Mouse (Mus musculus) liver, embryonic 16.5 days (tissue): Measurements from ENCODE around the gene Csgalnact2. TPM values are rescaled to one million over a fixed set of nuclear protein-coding genes. Genes with fewer than 3 reads are reported as not detected.

ENCODE experiments used
- ATAC-seq: fragments of 200-750 bp; cut with Nextera tagmentation; 2 replicates; pipeline ENCODE4 v1.8.0; 2017; ENCODE audit warnings: low read depth, mild to moderate bottlenecking, moderate number of reproducible peaks, moderate library complexity
- H3K27ac ChIP-seq: fragments of 300-500 bp; sonication (generic); 2 replicates; pipeline ENCODE4 v1.5.1; 2014; ENCODE audit warnings: mild to moderate bottlenecking, low read length
- H3K27me3 ChIP-seq: fragments of 300-500 bp; sonication (generic); 2 replicates; pipeline ENCODE4 v1.6.1; 2014; ENCODE audit warnings: low read depth, low read length, mixed read lengths; ENCODE audit not compliant: control insufficient read depth, insufficient read depth
- H3K36me3 ChIP-seq: fragments of 300-500 bp; sonication (generic); 2 replicates; pipeline ENCODE4 v1.6.1; 2014; ENCODE audit warnings: mild to moderate bottlenecking; ENCODE audit not compliant: control insufficient read depth, insufficient read depth
- H3K4me1 ChIP-seq: fragments of 300-500 bp; sonication (generic); 2 replicates; pipeline ENCODE4 v1.6.1; 2014; ENCODE audit warnings: low read depth, low read length, mixed read lengths; ENCODE audit not compliant: control insufficient read depth
- H3K4me2 ChIP-seq: fragments of 300-500 bp; sonication (generic); 2 replicates; pipeline ENCODE4 v1.6.1; 2014; ENCODE audit warnings: low read depth, low read length, mixed read lengths
- H3K4me3 ChIP-seq: fragments of 300-500 bp; sonication (generic); 2 replicates; pipeline ENCODE4 v1.5.1; 2014; ENCODE audit warnings: low read depth, mild to moderate bottlenecking, low read length
- H3K9ac ChIP-seq: fragments of 300-500 bp; sonication (generic); 2 replicates; pipeline ENCODE4 v1.6.1; 2014; ENCODE audit warnings: low read depth, low read length
- H3K9me3 ChIP-seq: fragments of 300-500 bp; sonication (generic); replicated peaks from 2 replicates; pipeline ENCODE4 v1.6.1; 2016; ENCODE audit warnings: low read length; ENCODE audit not compliant: control insufficient read depth
- WGBS: fragments of 180-500 bp; shearing (Covaris S2); extraction: QIAGEN DNeasy Blood & Tissue Kit; methylation state at CpG from one replicate; pipeline ENCODE4 v1.1.7; 2014; ENCODE audit not compliant: insufficient replicate concordance; 5-methylcytosine and 5-hydroxymethylcytosine counted together
- polyA plus RNA-seq: library from polyadenylated mRNA; unstranded; fragments of >200 nt; fragmentation: Nextera tagmentation; extraction: Ambion mirVana; gene quantifications from 2 replicates; pipeline ENCODE4 v1.2.1, GENCODE M21; 2015

Gene Csgalnact2
- polyA plus RNA-seq, 1 experiment from 2014 or later, result 5.5 TPM

DNA sequence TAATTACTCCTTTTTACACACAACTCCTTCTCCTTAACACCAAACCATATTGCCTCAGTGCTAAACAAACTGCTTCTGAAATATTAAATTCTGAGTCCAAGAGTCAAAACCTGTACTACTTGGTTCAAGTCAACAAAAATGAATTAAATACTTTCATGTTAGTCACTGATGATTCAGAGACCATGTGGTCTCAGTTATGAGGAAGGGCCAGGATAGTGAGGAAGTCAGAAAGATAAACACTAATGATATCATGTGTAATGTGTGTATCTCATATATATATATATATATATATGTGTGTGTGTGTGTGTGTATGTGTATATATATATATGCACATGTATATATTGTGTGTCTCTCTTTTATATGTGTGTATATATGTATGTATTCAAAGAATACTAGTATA lies 12.4 kb downstream of the Csgalnact2 start:
- no peaks in the 10 kb centered on the region for H3K9me3 ChIP-seq
- H3K27ac ChIP-seq, result no peak overlapping the region
- H3K27me3 ChIP-seq, result no peaks in the 10 kb centered on the region
- no peak overlapping the region for H3K4me2 ChIP-seq
- no peak overlapping the region for H3K9ac ChIP-seq
- H3K36me3 ChIP-seq, result peaks cover 12% of the 10 kb centered on the region
- H3K4me3 ChIP-seq, result no peak overlapping the region
- ATAC-seq, result no peak
- peaks cover 10% of the 10 kb centered on the region for H3K4me1 ChIP-seq

DNA sequence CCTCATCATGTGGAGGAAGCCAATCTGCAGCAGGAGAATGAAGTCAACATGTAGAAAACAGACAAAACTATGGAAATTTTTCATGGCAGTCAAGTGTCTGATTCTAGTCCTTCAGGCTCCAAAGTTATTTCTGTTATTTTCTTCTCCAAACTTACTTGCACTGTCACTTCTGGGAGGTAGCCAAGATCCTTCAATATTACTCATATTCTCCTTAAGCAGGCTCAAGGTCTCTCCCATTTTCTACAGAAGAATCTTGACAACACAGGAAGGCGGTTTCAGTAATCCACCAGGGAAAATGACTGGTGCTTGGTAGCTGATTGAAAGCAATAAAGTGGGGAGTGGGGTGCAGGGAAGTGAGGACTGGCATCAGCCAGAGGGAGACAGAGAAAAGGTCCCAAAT lies 16.2 kb downstream of the Csgalnact2 start:
- 74% methylated on average over 1 of the region's 1 CpGs for WGBS
- Histone ChIP-seq H3K4me1 (peaks cover 3% of the 10 kb centered on the region), H3K27me3 (no peaks in the 10 kb centered on the region), H3K4me3 (no peak overlapping the region), H3K9ac (no peak overlapping the region), H3K4me2 (no peak overlapping the region), H3K36me3 (peaks cover 12% of the 10 kb centered on the region), H3K27ac (no peak overlapping the region), H3K9me3 (no peaks in the 10 kb centered on the region)
- no peak for ATAC-seq

DNA sequence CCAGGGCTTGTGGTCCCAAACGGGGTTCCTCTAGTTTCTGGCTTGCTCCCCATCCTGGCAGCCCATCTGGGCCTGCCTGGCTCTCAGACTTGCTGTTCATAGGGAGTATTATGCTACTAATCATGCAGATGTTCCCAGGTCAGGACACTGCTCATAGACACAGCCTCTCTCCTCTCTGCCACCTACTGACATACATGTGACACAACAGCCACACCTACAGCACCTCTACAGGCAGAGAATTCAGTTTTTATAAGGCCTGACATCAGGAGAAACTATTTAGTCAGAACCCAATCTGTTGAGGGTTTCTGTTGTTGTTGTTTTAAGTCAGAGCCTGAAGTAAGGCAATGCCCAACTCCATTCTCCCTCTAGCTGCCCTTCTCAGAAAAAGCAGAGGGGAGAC lies 27.1 kb downstream of the Csgalnact2 start:
- H3K9ac ChIP-seq, result no peak overlapping the region
- H3K27me3 ChIP-seq, result no peaks in the 10 kb centered on the region
- H3K9me3 ChIP-seq, result no peaks in the 10 kb centered on the region
- H3K4me2 ChIP-seq, result no peak overlapping the region
- 29% methylated on average over 1 of the region's 1 CpGs for WGBS
- H3K4me3 ChIP-seq, result no peak overlapping the region
- H3K27ac ChIP-seq, result no peak overlapping the region
- no peaks in the 10 kb centered on the region for H3K4me1 ChIP-seq
- peaks cover 4% of the 10 kb centered on the region for H3K36me3 ChIP-seq
- ATAC-seq, result no peak

DNA sequence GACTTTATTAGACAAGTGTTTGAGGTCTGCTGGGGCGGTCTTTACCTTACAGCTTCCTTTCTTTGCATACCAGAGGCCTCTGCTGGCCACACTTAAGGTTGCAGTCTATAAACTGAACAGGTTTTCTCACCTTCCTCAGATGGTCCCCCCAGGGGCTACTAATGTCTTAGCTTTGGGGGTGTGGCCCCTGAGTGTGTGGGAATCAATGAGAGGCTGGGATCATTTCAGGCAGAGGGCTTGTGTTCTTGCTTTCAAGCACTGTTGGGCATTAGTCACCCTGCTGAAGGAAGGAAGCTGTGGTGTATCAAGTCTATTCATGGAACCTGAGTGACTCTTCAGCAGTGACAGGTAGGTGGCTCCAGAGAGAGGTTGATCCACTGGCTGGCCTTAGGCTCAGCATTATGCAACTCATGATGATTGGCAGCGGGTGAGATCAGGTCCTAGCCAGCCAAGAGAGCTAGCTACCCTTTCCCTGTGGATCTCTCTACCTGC lies 39.6 kb downstream of the Csgalnact2 start:
- Histone ChIP-seq H3K9ac (no peak overlapping the region), H3K36me3 (no peaks in the 10 kb centered on the region), H3K27me3 (no peaks in the 10 kb centered on the region), H3K27ac (no peak overlapping the region), H3K4me3 (no peak overlapping the region), H3K4me2 (no peak overlapping the region), H3K9me3 (no peaks in the 10 kb centered on the region), H3K4me1 (no peaks in the 10 kb centered on the region)
- ATAC-seq, result no peak
- 25% methylated on average over 2 of the region's 2 CpGs for WGBS

DNA sequence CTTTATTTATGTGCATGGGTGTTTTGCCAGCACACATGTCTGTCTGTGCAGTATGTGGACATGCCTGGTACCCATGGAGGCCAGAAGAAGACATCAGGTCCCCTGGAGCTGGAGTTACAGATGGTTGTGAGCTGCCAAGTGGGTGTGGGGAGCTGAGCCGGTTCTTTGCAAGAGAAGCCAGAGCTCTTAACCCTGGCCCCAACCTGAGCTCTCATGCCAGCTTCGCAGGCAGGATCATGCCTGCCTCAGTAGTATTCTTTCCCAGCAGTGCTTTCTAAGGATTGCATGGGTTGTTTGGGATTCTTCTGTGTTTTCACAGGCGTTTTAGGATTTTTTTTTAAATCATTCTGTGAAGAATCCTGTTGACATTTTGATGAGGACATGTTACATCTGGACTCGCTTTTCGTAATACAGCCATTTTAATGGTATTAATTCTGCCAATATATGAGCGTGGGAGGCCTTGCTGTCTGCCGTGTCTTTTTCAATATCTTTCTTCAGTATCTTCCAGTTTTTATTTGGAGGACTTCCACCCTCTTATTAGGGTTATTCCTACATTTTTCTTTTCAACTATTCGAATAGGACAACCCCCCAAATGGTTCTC lies 41.1 kb downstream of the Csgalnact2 start:
- no peak overlapping the region for H3K9ac ChIP-seq

DNA sequence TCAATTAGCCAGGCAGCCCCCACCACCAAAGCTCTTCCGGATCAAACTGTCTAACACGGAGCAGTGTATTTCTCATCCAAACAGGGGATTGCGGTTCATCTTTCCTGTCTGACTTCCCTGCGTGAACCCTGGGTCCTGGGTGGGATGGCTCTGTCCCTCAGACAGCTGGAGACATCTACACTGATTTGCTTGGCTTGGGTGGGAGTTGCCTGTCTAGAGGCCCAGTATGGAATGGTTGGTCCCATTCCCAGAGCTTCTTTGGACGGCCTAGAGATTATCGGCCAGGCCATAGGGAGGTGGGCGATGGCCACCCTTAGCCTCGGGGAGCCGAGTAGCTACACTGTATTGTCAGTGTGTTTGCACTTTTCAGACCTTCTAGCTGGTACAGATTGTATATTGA lies 48.1 kb downstream of the Csgalnact2 start:
- no peaks in the 10 kb centered on the region for H3K36me3 ChIP-seq
- no peaks in the 10 kb centered on the region for H3K9me3 ChIP-seq
- H3K4me3 ChIP-seq, result no peak overlapping the region
- ATAC-seq, result no peak
- H3K27me3 ChIP-seq, result no peaks in the 10 kb centered on the region
- no peak overlapping the region for H3K27ac ChIP-seq
- no peak overlapping the region for H3K9ac ChIP-seq
- whole genome bisulfite sequencing, result 79% methylated on average over 9 of the region's 9 CpGs
- no peaks in the 10 kb centered on the region for H3K4me1 ChIP-seq
- H3K4me2 ChIP-seq, result no peak overlapping the region

More for the DNA sequence above, 41.1 kb downstream of the Csgalnact2 start:
- 65% methylated on average over 8 of the region's 8 CpGs for WGBS
- H3K4me3 ChIP-seq, result no peak overlapping the region
- H3K4me2 ChIP-seq, result no peak overlapping the region
- no peaks in the 10 kb centered on the region for H3K27me3 ChIP-seq
- ATAC-seq, result no peak
- H3K36me3 ChIP-seq, result no peaks in the 10 kb centered on the region
- no peaks in the 10 kb centered on the region for H3K9me3 ChIP-seq
- no peak overlapping the region for H3K27ac ChIP-seq
- no peaks in the 10 kb centered on the region for H3K4me1 ChIP-seq

DNA sequence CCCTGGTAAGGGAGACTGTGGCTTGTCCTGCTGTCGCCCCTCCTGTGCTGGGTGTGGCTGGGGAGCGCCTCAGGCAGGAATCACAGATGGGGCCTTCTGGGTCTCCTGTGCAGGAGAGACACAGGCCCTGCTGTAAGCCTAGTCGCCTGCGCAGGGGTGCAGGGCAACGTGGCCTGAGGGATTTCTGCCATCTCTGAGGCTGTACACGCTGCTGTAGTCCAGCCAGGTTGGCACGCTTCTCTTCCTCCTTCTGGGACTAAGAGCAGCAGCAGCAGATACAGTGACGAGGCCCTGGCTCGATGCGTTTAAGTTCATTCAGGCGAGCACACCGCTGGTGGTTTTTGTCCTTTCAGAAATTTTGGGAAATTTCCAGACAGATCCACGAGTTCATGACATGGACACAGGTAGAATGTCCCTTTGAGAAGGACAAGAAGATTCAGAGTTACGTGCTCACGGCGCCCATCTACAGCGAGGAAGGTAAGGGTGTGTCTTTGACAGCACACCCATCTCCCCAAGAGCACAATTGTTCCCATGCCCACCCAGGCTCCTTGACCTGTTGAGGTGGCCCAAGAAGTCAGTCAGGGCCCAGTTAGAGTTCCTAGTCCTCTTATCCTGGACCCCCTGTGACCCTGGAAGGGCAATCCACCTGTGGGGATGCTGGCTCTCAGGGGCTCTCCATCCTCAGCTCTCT lies 50.0 kb downstream of the Csgalnact2 start:
- no peak overlapping the region for H3K9ac ChIP-seq
- no peaks in the 10 kb centered on the region for H3K27me3 ChIP-seq
- WGBS, result 70% methylated on average over 17 of the region's 17 CpGs
- no peak for ATAC-seq
- no peak overlapping the region for H3K4me2 ChIP-seq
- H3K4me3 ChIP-seq, result no peak overlapping the region
- H3K4me1 ChIP-seq, result no peaks in the 10 kb centered on the region
- no peak overlapping the region for H3K27ac ChIP-seq
- H3K9me3 ChIP-seq, result no peaks in the 10 kb centered on the region
- no peaks in the 10 kb centered on the region for H3K36me3 ChIP-seq

DNA sequence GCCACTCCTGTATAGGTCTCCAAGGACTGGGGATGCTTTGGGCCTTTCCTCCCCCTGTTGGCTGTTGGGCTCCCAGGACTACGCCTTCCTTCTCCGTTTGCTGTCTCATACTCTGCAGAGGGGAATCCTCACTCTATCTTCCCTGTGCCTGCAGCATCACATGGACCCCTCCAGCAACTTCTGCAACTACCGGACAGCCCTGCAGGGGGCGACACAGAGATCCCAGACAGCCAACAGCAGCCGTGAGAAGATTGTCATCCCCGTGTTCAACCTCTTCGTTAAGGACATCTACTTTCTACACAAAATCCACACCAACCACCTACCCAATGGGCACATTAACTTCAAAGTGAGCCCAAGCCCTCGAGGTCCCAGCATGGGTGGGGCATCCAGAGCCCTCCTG lies 51.0 kb downstream of the Csgalnact2 start:
- no peaks in the 10 kb centered on the region for H3K4me1 ChIP-seq
- H3K4me2 ChIP-seq, result no peak overlapping the region
- no peaks in the 10 kb centered on the region for H3K9me3 ChIP-seq
- no peaks in the 10 kb centered on the region for H3K27me3 ChIP-seq
- no peak for ATAC-seq
- no peak overlapping the region for H3K4me3 ChIP-seq
- no peak overlapping the region for H3K27ac ChIP-seq
- whole genome bisulfite sequencing, result 38% methylated on average over 8 of the region's 8 CpGs
- H3K9ac ChIP-seq, result no peak overlapping the region
- no peaks in the 10 kb centered on the region for H3K36me3 ChIP-seq

DNA sequence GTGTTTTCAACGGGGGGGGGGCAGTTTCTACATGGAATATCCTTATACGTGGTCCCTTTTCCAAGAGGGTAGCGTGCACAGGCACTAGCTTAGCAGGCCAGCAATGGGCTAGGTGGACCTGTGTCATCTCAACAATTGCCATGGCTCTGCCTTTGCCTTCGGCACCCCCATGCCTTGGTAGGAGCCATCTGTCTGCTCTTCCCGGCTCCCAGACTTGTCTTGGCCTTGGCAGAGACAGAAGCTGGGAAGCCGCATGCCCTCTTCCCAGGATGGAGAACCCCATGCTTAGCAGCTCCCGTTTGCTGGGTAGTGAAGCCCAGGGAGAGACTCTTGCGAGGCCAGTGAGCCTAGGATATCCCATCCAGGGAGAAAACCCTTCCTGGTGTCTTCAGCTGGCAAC lies 54.3 kb downstream of the Csgalnact2 start:
- no peak overlapping the region for H3K9ac ChIP-seq
- H3K27me3 ChIP-seq, result no peaks in the 10 kb centered on the region
- ATAC-seq, result no peak
- H3K4me3 ChIP-seq, result no peak overlapping the region
- H3K36me3 ChIP-seq, result no peaks in the 10 kb centered on the region
- WGBS, result 62% methylated on average over 8 of the region's 8 CpGs
- no peaks in the 10 kb centered on the region for H3K9me3 ChIP-seq
- H3K27ac ChIP-seq, result no peak overlapping the region
- no peak overlapping the region for H3K4me2 ChIP-seq
- no peaks in the 10 kb centered on the region for H3K4me1 ChIP-seq
